Mouse (Mus musculus) embryo, embryonic 11.5 days (tissue): ENCODE measurements around the gene Crabp1.

Source experiments
- DNase-seq: peaks from one replicate; pipeline ENCODE4 v3.0.0-alpha.2; 2012; ENCODE audit warnings: low read depth, low spot score

The Crabp1 gene

GRCm38 (mm10) chr9:54770140-54770780 lies 5.7 kb downstream of the Crabp1 start:
- no peak for DNase-seq

GRCm38 (mm10) chr9:54776451-54776982 lies 12.0 kb downstream of the Crabp1 start:
- no peak for DNase-seq

- DNase-seq: no peak
These were observed 14.7 kb downstream of the Crabp1 start for GRCm38 (mm10) chr9:54779280-54779679.

- no peak for DNase-seq
These were observed 18.0 kb downstream of the Crabp1 start for GRCm38 (mm10) chr9:54782504-54782903.

- DNase-seq: no peak
These were observed 19.5 kb downstream of the Crabp1 start for GRCm38 (mm10) chr9:54784003-54784402.

- DNase-seq: no peak
These were observed 20.7 kb downstream of the Crabp1 start for GRCm38 (mm10) chr9:54785215-54785614.

- DNase-seq: no peak
These were observed 21.5 kb downstream of the Crabp1 start for GRCm38 (mm10) chr9:54786083-54786482.

- no peak for DNase-seq
These were observed 23.2 kb downstream of the Crabp1 start for GRCm38 (mm10) chr9:54787760-54788159.

- DNase-seq: no peak
These were observed 25.7 kb downstream of the Crabp1 start for GRCm38 (mm10) chr9:54790271-54790670.

GRCm38 (mm10) chr9:54801460-54801961 lies 37.0 kb downstream of the Crabp1 start:
- DNase-seq: no peak

GRCm38 (mm10) chr9:54802749-54803679 lies 38.5 kb downstream of the Crabp1 start:
- no peak for DNase-seq

- DNase-seq: no peak
These were observed 39.8 kb downstream of the Crabp1 start for GRCm38 (mm10) chr9:54804351-54804750.

GRCm38 (mm10) chr9:54807761-54808160 lies 43.2 kb downstream of the Crabp1 start:
- DNase-seq: no peak

- DNase-seq: no peak
These were observed 45.4 kb downstream of the Crabp1 start for GRCm38 (mm10) chr9:54809953-54810352.

- no peak for DNase-seq
These were observed 52.1 kb downstream of the Crabp1 start for GRCm38 (mm10) chr9:54816508-54817201.

- peak; percentile 48 for DNase-seq
These were observed 57.0 kb downstream of the Crabp1 start for GRCm38 (mm10) chr9:54821442-54822100.
